Mouse (Mus musculus) cortical plate, adult 2 months (tissue): ENCODE results near the gene Azi2. TPM values are rescaled to one million over a fixed set of nuclear protein-coding genes. Genes with fewer than 3 reads are reported as not detected.

Experiments used
- H3K27ac ChIP-seq: fragments of 200-500 bp; 2 replicates; pipeline ENCODE4 v1.5.1; 2012; ENCODE audit warnings: low read length, control low read depth, inconsistent platforms; ENCODE audit not compliant: insufficient read depth
- H3K4me1 ChIP-seq: fragments of 200-500 bp; 2 replicates; pipeline ENCODE4 v1.6.1; 2011; ENCODE audit warnings: low read length; ENCODE audit not compliant: control insufficient read depth, insufficient read depth
- H3K4me3 ChIP-seq: fragments of 200-500 bp; 2 replicates; pipeline ENCODE4 v1.5.1; 2011; ENCODE audit warnings: mild to moderate bottlenecking, low read length, control low read depth; ENCODE audit not compliant: insufficient read depth
- CTCF ChIP-seq: fragments of 200-500 bp; IDR thresholded peaks from 2 replicates; pipeline ENCODE4 v1.5.1; 2011; ENCODE audit warnings: mild to moderate bottlenecking, control low read depth, low read length; ENCODE audit not compliant: insufficient read depth; ENCODE audit errors: extremely low read depth
- POLR2A ChIP-seq: fragments of 200-500 bp; IDR thresholded peaks from 2 replicates; pipeline ENCODE4 v1.6.1; 2011; ENCODE audit warnings: mild to moderate bottlenecking, low read length, control low read depth; ENCODE audit not compliant: insufficient read depth; ENCODE audit errors: extremely low read depth
- polyA plus RNA-seq: library from polyadenylated mRNA; depleted of rRNA; stranded (reverse); fragments of >200 nt; gene quantifications from 2 replicates; pipeline ENCODE4 v1.2.3, GENCODE M21; 2012; rRNA removed

The Azi2 gene
- polyA plus RNA-seq: 49.5 and 51.0 TPM in 2 replicates

DNA sequence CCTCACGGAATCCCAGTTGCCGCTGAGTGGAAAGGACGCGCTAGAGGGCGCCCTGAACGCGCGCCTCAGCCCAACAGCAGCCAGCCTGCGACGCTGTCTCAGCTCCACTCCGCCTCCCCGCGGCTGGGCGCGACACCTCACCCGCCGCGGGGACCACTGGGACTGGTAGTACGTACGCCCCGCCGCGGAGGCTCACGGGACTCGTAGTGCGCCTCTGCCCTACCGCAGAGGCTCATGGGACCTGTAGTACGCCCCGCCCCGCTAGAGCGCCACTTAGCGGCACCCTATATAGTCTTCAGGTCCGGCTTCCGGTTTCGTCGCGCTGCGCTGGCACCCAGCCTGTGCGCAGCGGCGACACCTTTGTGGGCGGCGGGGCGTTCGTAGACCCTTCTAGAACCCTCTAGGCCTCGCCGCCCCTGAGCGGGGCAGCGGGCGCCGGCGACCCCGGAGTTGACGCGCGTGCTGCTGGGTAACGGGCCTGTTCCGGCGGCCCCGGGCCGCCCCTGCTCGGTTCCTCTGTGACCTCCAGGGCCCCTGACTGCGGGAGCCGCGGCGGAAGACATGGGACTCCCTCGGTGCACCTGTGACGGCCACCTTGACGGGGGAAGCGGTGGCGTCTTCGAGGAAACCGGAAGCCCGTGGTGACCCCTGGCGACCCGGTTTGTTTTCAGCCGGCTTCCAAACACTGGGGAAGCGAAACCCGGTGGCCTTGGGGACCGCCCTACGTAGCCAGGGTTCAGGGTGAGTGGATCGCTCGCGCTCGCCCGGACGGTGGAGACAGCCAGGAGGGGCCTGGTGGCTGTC lies at the start of gene Azi2:
Gene Azi2 (plus strand): TSS at position 282 of the 804 bp plus-strand sequence.
- TF ChIP-seq CTCF (peak; percentile 61), POLR2A (peak; percentile 64; the same call in 1 of the 2 replicates)
- H3K4me3 ChIP-seq: peak within 1 kb of the TSS; percentile 96
- H3K27ac ChIP-seq: peak within 1 kb of the TSS; percentile 95
- no peaks in the 10 kb centered on the region for H3K4me1 ChIP-seq

DNA sequence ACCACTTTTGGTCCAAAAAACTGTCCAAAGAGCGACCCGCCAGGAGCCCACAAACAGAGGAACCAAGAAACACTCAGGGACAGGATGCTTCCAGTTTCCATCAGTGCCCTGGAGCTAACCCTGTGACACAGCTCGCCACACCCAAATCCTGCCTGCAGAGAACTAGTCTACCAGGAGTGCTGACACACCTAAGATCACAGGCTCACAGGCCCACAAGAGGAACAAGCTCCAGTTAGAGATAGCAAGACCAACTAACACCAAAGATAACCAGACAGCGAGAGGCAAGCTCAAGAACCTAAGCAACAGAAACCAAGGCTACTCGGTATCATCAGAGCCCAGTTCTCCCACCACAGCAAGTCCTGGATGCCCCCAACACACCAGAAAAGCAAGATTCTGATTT lies 43.7 kb upstream of the Azi2 start:
- TF ChIP-seq CTCF (no peak), POLR2A (no peak)
- no peak overlapping the region for H3K27ac ChIP-seq
- H3K4me3 ChIP-seq: no peak overlapping the region
- H3K4me1 ChIP-seq: no peaks in the 10 kb centered on the region

DNA sequence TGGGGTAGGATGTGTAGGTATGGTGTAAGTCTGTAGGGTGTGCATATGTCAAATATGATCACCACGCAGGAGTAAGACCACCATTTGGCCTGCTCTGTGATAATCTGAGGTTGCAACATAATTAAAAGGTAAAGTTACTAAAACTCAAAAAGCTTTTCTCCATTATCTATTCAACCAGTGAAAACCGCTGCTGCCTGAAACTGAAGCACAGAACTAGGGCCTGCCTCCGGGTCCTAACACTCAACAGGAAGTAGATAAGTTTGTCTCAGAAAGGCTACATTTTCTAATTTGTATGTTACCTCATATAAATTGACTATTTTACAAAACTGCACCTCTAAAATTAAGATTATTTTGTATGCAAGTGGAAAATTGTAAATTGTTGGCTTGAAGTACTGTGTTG lies 38.8 kb upstream of the Azi2 start:
- H3K4me1 ChIP-seq: no peaks in the 10 kb centered on the region
- H3K4me3 ChIP-seq: no peak overlapping the region
- TF ChIP-seq POLR2A: no peak
- TF ChIP-seq CTCF: no peak
- no peak overlapping the region for H3K27ac ChIP-seq

DNA sequence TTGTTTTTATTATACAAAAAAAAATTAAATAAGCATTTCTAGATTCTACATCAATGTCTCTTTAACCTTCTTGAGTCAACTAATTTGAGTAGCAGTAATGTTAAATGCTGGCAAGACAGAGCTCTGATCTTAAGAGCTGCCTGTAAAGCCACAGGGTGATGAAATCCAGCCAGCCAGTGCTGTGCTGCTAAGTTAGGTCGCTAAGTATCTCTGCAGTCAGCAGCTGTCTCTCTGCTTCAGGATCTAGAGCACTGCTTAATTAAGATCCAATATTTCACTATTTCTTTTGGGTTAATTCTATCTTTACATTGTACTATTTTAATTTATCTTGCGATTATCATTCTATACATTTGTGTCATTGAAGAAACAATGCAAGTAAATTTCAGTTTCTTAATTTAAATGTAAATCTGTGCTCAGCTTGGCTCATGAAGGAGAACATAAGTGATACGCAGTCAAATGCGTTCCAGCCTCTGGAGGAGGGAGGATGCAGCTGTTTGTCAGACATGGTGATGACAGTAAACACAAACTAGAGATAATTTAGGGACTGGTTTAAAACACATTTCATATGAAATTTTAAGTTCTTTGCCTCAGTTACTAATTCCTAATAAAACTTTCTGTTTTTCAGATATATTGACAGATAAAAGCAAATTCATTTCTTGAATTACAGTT lies 36.9 kb upstream of the Azi2 start:
- TF ChIP-seq POLR2A (no peak), CTCF (no peak)
- H3K4me3 ChIP-seq: no peak overlapping the region
- H3K4me1 ChIP-seq: no peaks in the 10 kb centered on the region
- no peak overlapping the region for H3K27ac ChIP-seq

DNA sequence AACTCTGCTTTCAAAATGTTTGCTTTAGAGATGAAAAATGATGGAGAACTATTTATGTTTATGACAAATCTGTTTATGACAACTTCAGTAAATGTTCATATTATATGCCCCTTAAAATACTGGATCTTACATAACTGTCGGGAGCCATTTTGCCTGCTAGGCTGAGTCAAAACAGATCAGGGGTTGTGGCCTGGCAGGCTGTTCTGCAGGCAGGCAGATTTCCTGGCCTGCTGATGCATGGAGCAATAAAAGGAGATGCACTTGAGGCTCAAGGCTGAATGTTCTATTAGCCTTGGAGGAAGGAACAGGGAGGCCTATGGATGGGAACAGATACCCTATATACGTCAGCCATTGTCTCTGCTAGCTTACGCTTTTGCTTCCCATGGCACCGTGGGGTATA lies 36.4 kb upstream of the Azi2 start:
- no peak overlapping the region for H3K27ac ChIP-seq
- H3K4me1 ChIP-seq: no peaks in the 10 kb centered on the region
- TF ChIP-seq CTCF: no peak
- no peak for TF ChIP-seq POLR2A
- H3K4me3 ChIP-seq: no peak overlapping the region

DNA sequence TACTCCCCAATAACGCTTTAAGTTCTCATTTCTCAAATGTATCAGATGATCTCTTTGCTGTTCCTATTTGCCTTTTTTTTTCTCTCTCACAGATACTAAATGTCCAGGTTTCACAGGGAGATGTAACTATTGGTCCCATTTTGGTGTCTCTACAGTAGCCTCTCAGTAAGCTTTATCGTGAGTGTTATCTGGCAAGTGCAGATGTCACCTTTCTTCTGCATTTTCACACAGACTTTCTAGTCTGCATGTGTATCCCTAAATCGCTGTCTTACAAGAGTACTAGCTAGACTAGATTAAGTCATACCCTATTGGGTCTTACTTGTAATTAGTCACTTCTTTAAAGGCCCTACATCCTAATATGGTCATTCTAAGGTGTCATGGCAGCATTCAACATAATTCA lies 27.4 kb upstream of the Azi2 start:
- no peak overlapping the region for H3K4me3 ChIP-seq
- no peak overlapping the region for H3K27ac ChIP-seq
- no peak for TF ChIP-seq POLR2A
- no peak for TF ChIP-seq CTCF
- no peaks in the 10 kb centered on the region for H3K4me1 ChIP-seq

DNA sequence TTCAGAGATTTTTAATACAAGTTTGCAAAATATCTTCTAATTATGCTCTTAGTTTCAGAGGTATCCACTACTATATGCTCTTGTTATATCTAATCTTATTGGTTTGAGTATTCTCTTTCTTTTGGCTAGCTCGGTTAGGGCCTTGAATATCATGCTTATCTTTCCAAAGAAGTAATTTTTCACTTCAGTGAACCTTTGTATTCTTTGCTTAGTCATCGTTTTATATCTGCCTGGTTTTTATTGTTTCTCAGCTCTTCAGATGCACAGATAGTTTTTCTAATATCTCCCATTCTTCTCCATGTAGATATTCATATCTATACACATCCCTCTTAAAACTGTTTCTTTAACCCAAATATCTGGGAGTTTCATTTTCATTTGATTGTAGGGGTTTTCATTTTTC lies 15.3 kb upstream of the Azi2 start:
- no peak for TF ChIP-seq POLR2A
- TF ChIP-seq CTCF: no peak
- Histone ChIP-seq H3K4me3 (no peak overlapping the region), H3K27ac (no peak overlapping the region), H3K4me1 (no peaks in the 10 kb centered on the region)

DNA sequence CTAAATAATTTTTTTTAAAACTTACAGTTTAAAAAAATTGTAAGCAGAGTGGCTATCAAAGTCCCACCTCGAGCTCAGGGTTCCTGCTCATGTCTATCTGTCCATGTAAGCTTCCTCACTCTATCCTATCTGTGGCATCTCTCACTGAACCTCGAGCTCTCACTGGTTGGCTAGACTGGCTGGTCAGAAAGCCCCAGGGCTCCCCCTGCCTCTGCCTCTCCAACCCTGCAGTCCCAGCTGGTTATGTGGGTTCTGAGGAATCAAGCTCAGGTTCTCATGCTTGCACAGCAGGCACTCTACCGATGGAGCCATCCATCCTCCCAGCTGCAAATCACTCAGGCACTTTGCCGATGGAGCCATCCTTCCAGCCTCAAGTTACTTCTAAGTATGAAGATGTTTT lies 10.8 kb upstream of the Azi2 start:
- H3K27ac ChIP-seq: no peak overlapping the region
- no peaks in the 10 kb centered on the region for H3K4me1 ChIP-seq
- no peak for TF ChIP-seq POLR2A
- no peak for TF ChIP-seq CTCF
- H3K4me3 ChIP-seq: no peak overlapping the region

DNA sequence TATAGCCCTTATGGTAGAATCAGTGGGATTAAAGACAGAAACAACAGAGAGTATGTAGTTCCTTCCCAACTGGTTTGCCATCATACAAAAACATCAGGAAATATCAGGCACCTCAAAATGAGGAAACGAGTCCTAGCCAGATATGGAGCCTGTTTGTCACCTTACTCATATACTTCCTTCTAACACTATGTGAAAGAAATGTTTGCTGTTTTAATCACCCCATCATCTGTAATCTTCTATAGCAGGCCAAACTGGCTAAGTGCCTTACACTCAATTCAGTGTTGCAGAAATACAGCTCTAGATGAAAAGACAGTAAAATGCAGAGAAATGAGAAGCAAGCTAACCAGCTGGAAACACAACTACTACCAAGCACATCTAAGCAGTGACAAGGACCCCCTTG lies 10.0 kb upstream of the Azi2 start:
- Histone ChIP-seq H3K4me3 (no peak overlapping the region), H3K27ac (no peak overlapping the region), H3K4me1 (no peaks in the 10 kb centered on the region)
- no peak for TF ChIP-seq CTCF
- no peak for TF ChIP-seq POLR2A

DNA sequence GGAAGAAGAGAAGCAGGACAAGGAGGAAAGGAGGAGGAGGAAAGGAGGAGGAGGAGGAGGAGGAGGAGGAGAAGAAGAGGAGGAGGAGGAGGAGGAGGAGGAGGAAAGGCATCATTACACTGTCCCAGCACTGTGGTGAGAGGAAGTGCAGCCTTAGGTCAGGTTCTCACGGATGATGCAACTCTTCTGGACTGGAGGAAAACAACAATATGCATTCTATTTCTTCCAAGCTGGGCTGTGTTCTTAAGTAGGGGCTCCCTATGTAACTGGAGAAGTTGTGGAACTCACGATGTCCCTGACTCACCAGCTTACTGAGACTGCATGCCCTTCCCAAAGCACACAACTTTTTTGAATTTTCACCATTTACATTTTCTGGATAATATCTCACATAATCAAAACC lies 8.6 kb upstream of the Azi2 start:
- no peak overlapping the region for H3K4me3 ChIP-seq
- no peaks in the 10 kb centered on the region for H3K4me1 ChIP-seq
- TF ChIP-seq POLR2A (no peak), CTCF (no peak)

DNA sequence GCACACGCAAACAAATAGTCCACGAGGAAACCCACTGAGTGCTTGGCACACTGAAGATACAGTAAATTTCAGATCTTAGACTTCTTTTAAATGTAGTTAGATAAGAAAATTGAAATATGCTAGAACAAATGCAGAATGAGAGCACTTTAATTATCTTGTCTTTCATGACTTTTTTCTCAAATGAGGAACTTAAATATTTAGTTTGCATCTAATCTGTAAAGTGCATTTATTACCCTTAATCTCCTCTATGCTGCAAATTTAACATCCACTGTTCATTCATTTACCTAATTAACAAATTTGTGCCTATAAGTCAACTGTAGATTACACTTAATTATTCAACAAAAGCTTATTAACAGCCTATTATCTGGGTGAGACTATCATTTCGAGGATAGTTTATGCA lies 5.3 kb upstream of the Azi2 start:
- Histone ChIP-seq H3K4me3 (no peak overlapping the region), H3K4me1 (no peaks in the 10 kb centered on the region), H3K27ac (no peak overlapping the region)
- TF ChIP-seq CTCF (no peak), POLR2A (no peak)

More for the DNA sequence above, 8.6 kb upstream of the Azi2 start:
- H3K27ac ChIP-seq: no peak overlapping the region
